Mouse (Mus musculus): Measurements from ENCODE around the gene Sat1.

Sat1 gene

DNA sequence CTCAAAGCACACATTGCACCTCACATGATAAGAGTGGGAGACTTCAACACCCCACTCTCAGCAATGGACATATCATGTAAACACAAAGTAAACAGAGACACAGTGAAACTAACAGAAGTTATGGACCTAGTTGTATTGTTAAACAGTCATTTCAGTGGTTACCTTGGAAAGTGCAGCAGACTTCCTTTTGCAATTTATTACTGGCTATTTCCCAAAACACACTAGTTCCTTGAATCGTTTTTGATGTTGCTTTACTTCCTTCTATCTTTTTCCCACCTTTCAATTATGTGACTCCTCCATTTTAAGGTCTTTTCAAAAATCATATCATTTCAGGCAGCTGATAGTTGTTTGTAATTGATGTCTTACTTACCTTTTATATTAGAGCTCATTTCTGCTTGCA, 44.5 kb downstream of the Sat1 start:
- in situ Hi-C loops (cut with MboI; ENCODE audit: low pct_unique_long_range_greater_than_20kb in 1 of 2, low sequenced_read_pairs in 2 of 2, unreplicated experiment in 1 of 2): no loop called here

DNA sequence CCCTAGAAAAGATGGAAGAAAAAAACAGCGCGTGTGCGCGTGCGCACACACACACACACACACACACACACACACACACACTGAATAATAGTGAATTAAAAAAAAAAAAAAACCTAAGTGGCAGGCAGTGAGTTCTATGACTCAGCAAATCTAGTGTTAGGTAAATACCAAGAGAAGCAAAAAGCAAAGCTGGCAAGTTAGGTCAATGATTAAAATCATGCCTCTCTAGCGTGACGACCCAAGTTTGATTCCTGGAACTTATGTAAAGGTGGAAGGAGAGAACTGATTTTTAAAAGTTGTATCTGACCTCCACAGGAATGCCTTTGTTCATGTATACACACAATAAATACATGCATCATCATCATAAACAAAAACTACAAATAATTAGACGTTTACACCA, 46.4 kb downstream of the Sat1 start:
- in situ Hi-C loops (cut with MboI; ENCODE audit: low pct_unique_long_range_greater_than_20kb in 1 of 2, low sequenced_read_pairs in 2 of 2, unreplicated experiment in 1 of 2): loop anchor here in 1 of 2 experiments (10.0 kb wide), 1 partner anchor 145 kb away; no protein-coding TSS in a partner anchor

DNA sequence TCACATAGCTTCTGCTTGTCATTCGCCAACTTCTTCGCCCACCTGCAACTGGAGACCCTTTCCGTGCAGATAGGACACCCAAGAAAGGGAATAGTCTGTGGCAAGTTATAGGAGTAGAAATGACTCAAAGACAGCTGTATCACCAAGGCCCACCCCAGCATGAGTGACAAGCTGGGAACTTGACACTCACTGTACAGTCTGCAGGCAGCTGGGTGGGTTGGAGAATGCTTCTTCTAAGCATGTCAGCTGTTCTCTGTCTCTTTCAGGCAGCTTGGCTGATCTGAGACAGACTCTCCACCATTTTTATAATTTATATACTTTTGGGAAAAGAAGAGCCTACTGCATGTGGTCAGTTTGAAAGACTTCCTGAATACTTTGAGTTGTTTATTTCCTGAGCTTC, 48.6 kb downstream of the Sat1 start:
- in situ Hi-C loops (cut with MboI; ENCODE audit: low pct_unique_long_range_greater_than_20kb in 1 of 2, low sequenced_read_pairs in 2 of 2, unreplicated experiment in 1 of 2): loop anchor here in 1 of 2 experiments (10.0 kb wide), 1 partner anchor 147 kb away; no protein-coding TSS in a partner anchor

DNA sequence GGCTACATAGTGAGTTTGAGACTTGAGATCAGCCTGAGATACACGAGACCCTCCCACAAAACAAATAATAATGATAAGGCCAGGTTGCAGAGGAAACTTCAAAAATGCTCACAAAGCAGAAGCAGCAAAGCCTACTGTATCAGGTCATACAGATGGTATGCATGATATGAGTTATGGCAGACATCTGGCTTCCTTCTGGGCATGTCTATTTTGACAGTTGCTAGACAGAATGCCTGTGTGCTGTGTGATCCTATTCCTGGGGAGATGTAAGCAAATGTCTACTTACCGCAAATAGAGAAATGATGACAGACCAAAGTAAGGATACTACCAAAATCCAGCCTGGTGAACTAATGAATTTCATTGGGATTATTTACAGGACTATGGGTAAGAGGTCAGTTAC, 49.9 kb downstream of the Sat1 start:
- in situ Hi-C loops (cut with MboI; ENCODE audit: low pct_unique_long_range_greater_than_20kb in 1 of 2, low sequenced_read_pairs in 2 of 2, unreplicated experiment in 1 of 2): loop anchor here in 1 of 2 experiments (10.0 kb wide), 1 partner anchor 148 kb away; no protein-coding TSS in a partner anchor

DNA sequence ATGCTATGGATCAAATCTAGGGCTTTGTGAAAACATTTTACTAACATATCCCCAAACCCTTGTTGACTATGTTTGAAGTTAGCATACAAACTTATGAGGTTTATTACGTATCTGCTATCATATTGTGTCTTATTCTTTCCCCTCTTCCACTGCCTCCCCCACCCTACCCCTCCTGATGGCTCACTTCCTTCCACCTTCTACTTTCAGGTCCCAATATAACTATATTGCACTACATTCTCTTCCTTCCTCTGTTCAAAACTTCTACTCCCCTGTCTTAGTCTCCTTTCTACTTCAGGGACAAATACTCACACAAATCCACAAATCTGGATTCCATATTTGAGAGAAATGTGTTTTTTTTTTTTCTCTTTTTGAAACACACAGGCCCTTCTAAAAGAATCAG, 52.7 kb downstream of the Sat1 start:
- in situ Hi-C loops (cut with MboI; ENCODE audit: low pct_unique_long_range_greater_than_20kb in 1 of 2, low sequenced_read_pairs in 2 of 2, unreplicated experiment in 1 of 2): loop anchor here in 1 of 2 experiments (10.0 kb wide), 1 partner anchor 151 kb away; no protein-coding TSS in a partner anchor

Measured in mouse embryonic stem cell (cell line).